Mouse (Mus musculus): ENCODE data around the gene Igfn1.

DNA sequence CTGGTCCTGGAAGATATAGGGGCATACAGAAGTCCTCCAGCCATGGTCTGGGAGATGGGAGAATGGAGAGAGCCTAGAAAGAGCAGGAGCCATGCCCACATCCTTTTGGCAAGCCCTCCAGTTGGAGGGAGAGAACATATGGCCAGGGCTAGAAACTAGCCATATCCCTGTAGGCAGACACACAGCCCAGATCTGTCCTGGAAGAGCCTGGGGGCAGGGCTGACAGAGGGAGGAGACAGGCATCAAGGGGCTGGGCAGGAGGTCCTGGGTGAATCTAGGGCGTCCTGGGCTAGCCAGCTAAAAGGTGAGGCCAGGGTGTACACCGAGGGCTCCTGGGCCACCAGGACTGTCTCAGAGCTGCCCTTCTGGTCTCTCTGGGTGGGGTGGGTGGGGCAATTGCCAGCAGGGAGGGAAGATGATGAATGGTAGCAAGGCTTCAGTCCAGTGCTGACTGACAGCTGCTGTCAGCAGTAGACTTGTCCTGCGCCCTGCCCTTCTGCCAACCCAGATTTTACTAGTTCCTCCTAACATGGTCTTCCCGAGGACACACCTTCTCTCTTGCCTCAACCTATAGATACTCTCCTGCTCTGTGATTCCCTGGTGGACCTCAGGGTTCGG, 81.7 kb downstream of the Igfn1 start:
- no peak for TF ChIP-seq CTCF (IDR thresholded peaks at IDR 0.05; ENCODE audit: extremely low read depth, insufficient read depth, insufficient read length, insufficient replicate concordance)
- TF ChIP-seq POLR2A (IDR thresholded peaks at IDR 0.05; ENCODE audit: low read depth, low read length): no peak
